Mouse (Mus musculus) retina, adult 2 months (tissue): ENCODE results near the gene Ank2.

Experiments used
- DNase-seq: peaks from one replicate; pipeline ENCODE4 v3.0.0-alpha.2; 2012; ENCODE audit warnings: low read depth, low spot score

Ank2 gene

GRCm38 (mm10) chr3:127498742-127499400 lies at the start of gene Ank2:
TSS of gene Ank2 (minus strand) at chr3:127499350.
- DNase-seq: no peak

- no peak for DNase-seq
These were observed 48.7 kb upstream of the Ank2 start for GRCm38 (mm10) chr3:127547882-127548281.

GRCm38 (mm10) chr3:127544610-127545121 lies 45.5 kb upstream of the Ank2 start:
- no peak for DNase-seq

- no peak for DNase-seq
These were observed 44.8 kb upstream of the Ank2 start for GRCm38 (mm10) chr3:127543976-127544375.

- DNase-seq: no peak
These were observed 40.0 kb upstream of the Ank2 start for GRCm38 (mm10) chr3:127539193-127539592.

- DNase-seq: no peak
These were observed 31.1 kb upstream of the Ank2 start for GRCm38 (mm10) chr3:127530293-127530692.

- DNase-seq: no peak
These were observed 30.7 kb upstream of the Ank2 start for GRCm38 (mm10) chr3:127529824-127530223.

GRCm38 (mm10) chr3:127529210-127529609 lies 30.1 kb upstream of the Ank2 start:
- DNase-seq: no peak

- DNase-seq: no peak
These were observed 28.4 kb upstream of the Ank2 start for GRCm38 (mm10) chr3:127527465-127528034.

GRCm38 (mm10) chr3:127525188-127525819 lies 26.2 kb upstream of the Ank2 start:
- DNase-seq: no peak

- no peak for DNase-seq
These were observed 22.0 kb upstream of the Ank2 start for GRCm38 (mm10) chr3:127521156-127521555.

- DNase-seq: no peak
These were observed 21.1 kb upstream of the Ank2 start for GRCm38 (mm10) chr3:127520300-127520699.

GRCm38 (mm10) chr3:127515251-127515650 lies 16.1 kb upstream of the Ank2 start:
- DNase-seq: no peak

- DNase-seq: no peak
These were observed 14.5 kb upstream of the Ank2 start for GRCm38 (mm10) chr3:127513699-127514098.

- no peak for DNase-seq
These were observed 13.7 kb upstream of the Ank2 start for GRCm38 (mm10) chr3:127512794-127513335.

- no peak for DNase-seq
These were observed 12.9 kb upstream of the Ank2 start for GRCm38 (mm10) chr3:127511786-127512746.

- no peak for DNase-seq
These were observed 9.0 kb upstream of the Ank2 start for GRCm38 (mm10) chr3:127507878-127508783.

GRCm38 (mm10) chr3:127498197-127498741 lies 881 bp downstream of the Ank2 start:
- no peak for DNase-seq

- no peak for DNase-seq
These were observed 6.5 kb downstream of the Ank2 start for GRCm38 (mm10) chr3:127492663-127493062.

- DNase-seq: no peak
These were observed 11.8 kb downstream of the Ank2 start for GRCm38 (mm10) chr3:127487302-127487701.
